Mouse (Mus musculus) neutrophil, adult 5-6 weeks (primary cell): ENCODE data around the gene Chn2. TPM values are rescaled to one million over a fixed set of nuclear protein-coding genes. Genes with fewer than 3 reads are reported as not detected.

Experiments used
- ATAC-seq: fragments of 151-379, 151-347 bp; 2 replicates; pipeline ENCODE4 v1.8.0; 2017; ENCODE audit warnings: mild to moderate bottlenecking, moderate TSS enrichment; ENCODE audit not compliant: insufficient number of reproducible peaks, poor library complexity, low FRiP score, severe bottlenecking; ENCODE audit errors: extremely low read depth
- total RNA-seq: library from RNA; stranded (forward); fragments of 200-1000 nt; gene quantifications from 2 replicates; pipeline ENCODE4 v1.2.3, GENCODE M21; 2017

Gene Chn2
- total RNA-seq, 1 experiment from 2014 or later: 6.4 TPM

- peak; percentile 55 for ATAC-seq
Observed at GRCm38 (mm10) chr6:54039805-54040447, 572 bp downstream of the Chn2 start.

- ATAC-seq: no peak
Observed at GRCm38 (mm10) chr6:54040448-54040844, 1.1 kb downstream of the Chn2 start.

- no peak for ATAC-seq
Observed at GRCm38 (mm10) chr6:54041386-54042043, 2.2 kb downstream of the Chn2 start.

- no peak for ATAC-seq
Observed at GRCm38 (mm10) chr6:54042142-54042541, 2.8 kb downstream of the Chn2 start.

GRCm38 (mm10) chr6:54043536-54043935 lies 4.2 kb downstream of the Chn2 start:
- ATAC-seq: no peak

- no peak for ATAC-seq
Observed at GRCm38 (mm10) chr6:54045748-54046721, 6.7 kb downstream of the Chn2 start.

GRCm38 (mm10) chr6:54046884-54047747 lies 7.8 kb downstream of the Chn2 start:
- ATAC-seq: no peak

- no peak for ATAC-seq
Observed at GRCm38 (mm10) chr6:54048768-54049167, 9.4 kb downstream of the Chn2 start.

- no peak for ATAC-seq
Observed at GRCm38 (mm10) chr6:54051173-54051572, 11.8 kb downstream of the Chn2 start.

- ATAC-seq: no peak
Observed at GRCm38 (mm10) chr6:54052124-54052523, 12.8 kb downstream of the Chn2 start.

- no peak for ATAC-seq
Observed at GRCm38 (mm10) chr6:54052666-54053065, 13.3 kb downstream of the Chn2 start.

- ATAC-seq: no peak
Observed at GRCm38 (mm10) chr6:54053316-54053715, 14.0 kb downstream of the Chn2 start.

GRCm38 (mm10) chr6:54055387-54055786 lies 16.0 kb downstream of the Chn2 start:
- no peak for ATAC-seq

GRCm38 (mm10) chr6:54056548-54057532 lies 17.5 kb downstream of the Chn2 start:
- ATAC-seq: peak; percentile 11; the same call in 1 of the 2 replicates

- ATAC-seq: no peak
Observed at GRCm38 (mm10) chr6:54057661-54058060, 18.3 kb downstream of the Chn2 start.

GRCm38 (mm10) chr6:54058837-54059236 lies 19.5 kb downstream of the Chn2 start:
- peak; percentile 43; the same call in 1 of the 2 replicates for ATAC-seq

GRCm38 (mm10) chr6:54060258-54060657 lies 20.9 kb downstream of the Chn2 start:
- no peak for ATAC-seq

- no peak for ATAC-seq
Observed at GRCm38 (mm10) chr6:54061375-54061774, 22.0 kb downstream of the Chn2 start.
